Mouse (Mus musculus): ENCODE data around the gene March11. TPM values are rescaled to one million over a fixed set of nuclear protein-coding genes. Genes with fewer than 3 reads are reported as not detected.

The March11 gene
- polyA plus RNA-seq, 1 experiment: not detected

GRCm38 (mm10) chr15:26365344-26365743, 56.5 kb downstream of the March11 start:
- Histone ChIP-seq H3K27ac (ENCODE audit: insufficient read depth, low read depth, low read length) (peak overlapping the region; percentile 68), H3K4me3 (ENCODE audit: insufficient read depth, low read length) (no peak overlapping the region), H3K4me1 (ENCODE audit: control insufficient read depth, insufficient read depth, low read length) (peaks cover 45% of the 10 kb centered on the region)
- no peak for TF ChIP-seq POLR2A (IDR thresholded peaks at IDR 0.05; ENCODE audit: borderline replicate concordance, low read depth, low read length)
- TF ChIP-seq CTCF (IDR thresholded peaks at IDR 0.05; ENCODE audit: low read depth, low read length): no peak

DNA sequence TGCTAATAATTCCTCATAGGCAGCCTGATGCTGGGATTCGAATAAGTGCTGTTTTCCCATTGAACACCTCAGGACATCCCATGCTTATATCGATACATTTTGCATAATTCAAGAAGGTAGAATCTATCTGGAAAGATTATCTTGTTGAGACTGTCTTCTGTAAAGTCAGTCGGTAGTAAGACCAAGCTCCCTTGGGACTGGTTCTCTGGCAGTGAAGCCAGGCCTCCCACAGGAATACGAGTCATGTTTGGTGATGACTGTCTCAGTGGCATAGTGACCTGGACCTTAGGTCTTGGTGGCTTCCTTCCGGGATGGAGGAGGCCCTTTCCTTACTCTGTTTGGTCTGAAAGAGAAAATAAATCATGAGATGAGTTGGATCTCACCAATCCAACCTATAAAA, 57.7 kb downstream of the March11 start:
- no peak overlapping the region for H3K27ac ChIP-seq (ENCODE audit: insufficient read depth, low read depth, low read length)
- TF ChIP-seq CTCF (IDR thresholded peaks at IDR 0.05; ENCODE audit: low read depth, low read length): no peak
- TF ChIP-seq POLR2A (IDR thresholded peaks at IDR 0.05; ENCODE audit: borderline replicate concordance, low read depth, low read length): no peak
- H3K4me3 ChIP-seq (ENCODE audit: insufficient read depth, low read length): no peak overlapping the region
- peaks cover 37% of the 10 kb centered on the region for H3K4me1 ChIP-seq (ENCODE audit: control insufficient read depth, insufficient read depth, low read length)

- TF ChIP-seq POLR2A (IDR thresholded peaks at IDR 0.05; ENCODE audit: borderline replicate concordance, low read depth, low read length) (no peak), CTCF (IDR thresholded peaks at IDR 0.05; ENCODE audit: low read depth, low read length) (no peak)
- H3K27ac ChIP-seq (ENCODE audit: insufficient read depth, low read depth, low read length): peak overlapping the region; percentile 81
These were observed 64.9 kb downstream of the March11 start for GRCm38 (mm10) chr15:26373759-26374158.

GRCm38 (mm10) chr15:26374232-26374631, 65.4 kb downstream of the March11 start:
- no peak overlapping the region for H3K4me3 ChIP-seq (ENCODE audit: insufficient read depth, low read length)
- TF ChIP-seq POLR2A (IDR thresholded peaks at IDR 0.05; ENCODE audit: borderline replicate concordance, low read depth, low read length) (no peak), CTCF (IDR thresholded peaks at IDR 0.05; ENCODE audit: low read depth, low read length) (no peak)
- peaks cover 13% of the 10 kb centered on the region for H3K4me1 ChIP-seq (ENCODE audit: control insufficient read depth, insufficient read depth, low read length)
- peak overlapping the region; percentile 81 for H3K27ac ChIP-seq (ENCODE audit: insufficient read depth, low read depth, low read length)

More at GRCm38 (mm10) chr15:26373759-26374158, 64.9 kb downstream of the March11 start:
- Histone ChIP-seq H3K4me1 (ENCODE audit: control insufficient read depth, insufficient read depth, low read length) (peaks cover 13% of the 10 kb centered on the region), H3K4me3 (ENCODE audit: insufficient read depth, low read length) (no peak overlapping the region)

- TF ChIP-seq CTCF (IDR thresholded peaks at IDR 0.05; ENCODE audit: low read depth, low read length): no peak
- Histone ChIP-seq H3K27ac (ENCODE audit: insufficient read depth, low read depth, low read length) (peak overlapping the region; percentile 81), H3K4me3 (ENCODE audit: insufficient read depth, low read length) (no peak overlapping the region), H3K4me1 (ENCODE audit: control insufficient read depth, insufficient read depth, low read length) (peaks cover 13% of the 10 kb centered on the region)
These were observed 66.1 kb downstream of the March11 start for GRCm38 (mm10) chr15:26374946-26375345.

GRCm38 (mm10) chr15:26377355-26377754, 68.5 kb downstream of the March11 start:
- no peak for TF ChIP-seq CTCF (IDR thresholded peaks at IDR 0.05; ENCODE audit: low read depth, low read length)
- H3K4me3 ChIP-seq (ENCODE audit: insufficient read depth, low read length): no peak overlapping the region
- H3K4me1 ChIP-seq (ENCODE audit: control insufficient read depth, insufficient read depth, low read length): peaks cover 13% of the 10 kb centered on the region
- no peak overlapping the region for H3K27ac ChIP-seq (ENCODE audit: insufficient read depth, low read depth, low read length)

DNA sequence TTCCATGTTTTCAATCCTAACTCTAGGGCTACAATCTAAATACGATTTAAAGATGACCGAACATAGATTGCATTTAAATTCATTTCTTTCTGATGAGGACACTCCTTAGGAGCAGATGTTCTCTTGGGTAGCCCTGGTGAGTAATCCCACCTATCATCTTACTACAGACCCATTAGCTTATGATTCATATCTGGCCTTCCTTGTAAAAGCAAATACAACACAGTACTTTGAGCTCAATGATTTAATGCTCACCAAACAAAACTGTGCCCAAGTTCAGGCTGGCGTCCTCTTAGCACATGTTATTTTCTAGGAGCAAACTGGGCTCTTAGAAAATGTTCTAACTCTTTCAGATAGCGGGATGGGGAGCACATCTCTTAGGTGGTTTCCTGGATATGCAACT, 70.0 kb downstream of the March11 start:
- no peak overlapping the region for H3K27ac ChIP-seq (ENCODE audit: insufficient read depth, low read depth, low read length)
- H3K4me3 ChIP-seq (ENCODE audit: insufficient read depth, low read length): no peak overlapping the region
- TF ChIP-seq CTCF (IDR thresholded peaks at IDR 0.05; ENCODE audit: low read depth, low read length) (no peak), POLR2A (IDR thresholded peaks at IDR 0.05; ENCODE audit: borderline replicate concordance, low read depth, low read length) (no peak)
- H3K4me1 ChIP-seq (ENCODE audit: control insufficient read depth, insufficient read depth, low read length): peaks cover 10% of the 10 kb centered on the region

DNA sequence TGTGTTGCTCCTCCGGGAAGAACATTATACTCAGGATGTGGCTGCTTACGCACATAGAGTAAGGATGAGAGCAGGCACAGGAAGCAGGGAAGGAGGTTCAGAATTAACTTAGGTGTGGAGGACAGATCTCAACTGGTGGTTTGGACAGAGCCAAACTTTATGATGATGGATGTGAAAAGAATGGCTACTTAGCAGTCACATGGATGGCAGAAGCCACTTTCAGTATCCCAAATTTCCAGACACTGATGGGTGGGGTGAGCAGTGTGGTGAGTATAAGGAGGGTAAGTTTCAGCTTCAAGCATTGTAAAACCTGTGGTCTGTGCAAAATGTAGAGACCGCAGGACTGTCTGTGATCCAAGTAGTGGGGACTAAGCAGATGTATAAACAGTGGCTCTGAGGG, 71.0 kb downstream of the March11 start:
- TF ChIP-seq CTCF (IDR thresholded peaks at IDR 0.05; ENCODE audit: low read depth, low read length) (no peak), POLR2A (IDR thresholded peaks at IDR 0.05; ENCODE audit: borderline replicate concordance, low read depth, low read length) (no peak)
- no peak overlapping the region for H3K4me3 ChIP-seq (ENCODE audit: insufficient read depth, low read length)
- H3K4me1 ChIP-seq (ENCODE audit: control insufficient read depth, insufficient read depth, low read length): peaks cover under 1% of the 10 kb centered on the region; the same call in 1 of the 2 replicates
- no peak overlapping the region for H3K27ac ChIP-seq (ENCODE audit: insufficient read depth, low read depth, low read length)

DNA sequence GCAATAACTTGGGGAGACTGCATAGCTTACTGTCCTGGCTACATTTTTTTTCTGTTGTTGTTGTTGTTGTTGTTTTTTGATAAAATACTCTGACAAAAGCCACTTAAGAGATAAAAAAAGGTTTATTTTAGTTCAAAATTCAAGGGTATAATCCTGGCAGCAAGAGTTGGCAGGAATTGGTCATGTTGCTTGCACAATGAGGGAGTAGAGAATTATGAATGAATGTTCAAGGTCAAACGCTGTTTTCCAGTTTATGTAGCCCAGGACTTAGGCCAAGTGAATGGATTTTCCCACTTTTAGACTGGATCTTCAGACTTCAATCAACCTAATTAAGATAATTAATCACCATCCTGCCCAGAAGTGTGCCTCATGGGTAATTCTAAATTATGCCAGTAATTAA, 72.0 kb downstream of the March11 start:
- Histone ChIP-seq H3K4me1 (ENCODE audit: control insufficient read depth, insufficient read depth, low read length) (no peaks in the 10 kb centered on the region), H3K27ac (ENCODE audit: insufficient read depth, low read depth, low read length) (no peak overlapping the region), H3K4me3 (ENCODE audit: insufficient read depth, low read length) (no peak overlapping the region)
- TF ChIP-seq POLR2A (IDR thresholded peaks at IDR 0.05; ENCODE audit: borderline replicate concordance, low read depth, low read length) (no peak), CTCF (IDR thresholded peaks at IDR 0.05; ENCODE audit: low read depth, low read length) (no peak)

- H3K27ac ChIP-seq (ENCODE audit: insufficient read depth, low read depth, low read length): no peak overlapping the region
- TF ChIP-seq CTCF (IDR thresholded peaks at IDR 0.05; ENCODE audit: low read depth, low read length): no peak
- no peak for TF ChIP-seq POLR2A (IDR thresholded peaks at IDR 0.05; ENCODE audit: borderline replicate concordance, low read depth, low read length)
- peaks cover 4% of the 10 kb centered on the region for H3K4me1 ChIP-seq (ENCODE audit: control insufficient read depth, insufficient read depth, low read length)
- no peak overlapping the region for H3K4me3 ChIP-seq (ENCODE audit: insufficient read depth, low read length)
These were observed 81.2 kb downstream of the March11 start for GRCm38 (mm10) chr15:26390001-26390400.

DNA sequence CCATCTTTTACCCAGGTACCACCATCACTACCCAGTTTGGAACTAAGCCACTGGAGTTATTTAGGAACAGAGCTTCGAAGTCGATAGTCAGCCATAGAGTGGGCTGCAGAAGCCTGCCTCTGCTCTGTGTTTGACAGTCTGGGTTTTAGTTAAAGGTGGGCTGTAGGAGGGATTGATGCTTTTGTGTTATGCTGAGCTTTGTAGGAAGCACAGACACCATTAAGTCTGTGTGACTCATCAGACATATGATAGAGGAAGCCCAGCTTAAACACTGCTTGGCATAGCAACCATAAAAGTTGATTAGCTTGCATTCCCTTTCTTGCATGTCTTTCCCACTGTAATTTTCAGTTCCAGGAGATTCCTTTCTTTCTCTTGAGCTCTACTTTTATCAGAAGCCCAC, 87.7 kb downstream of the March11 start:
- no peak overlapping the region for H3K4me3 ChIP-seq (ENCODE audit: insufficient read depth, low read length)
- no peak for TF ChIP-seq POLR2A (IDR thresholded peaks at IDR 0.05; ENCODE audit: borderline replicate concordance, low read depth, low read length)
- TF ChIP-seq CTCF (IDR thresholded peaks at IDR 0.05; ENCODE audit: low read depth, low read length): no peak
- H3K4me1 ChIP-seq (ENCODE audit: control insufficient read depth, insufficient read depth, low read length): peaks cover 13% of the 10 kb centered on the region
- no peak overlapping the region for H3K27ac ChIP-seq (ENCODE audit: insufficient read depth, low read depth, low read length)

All from bone marrow macrophage, adult 2 months (primary cell).